Mouse (Mus musculus) c-Kit-positive CD71-positive TER-119-positive erythroid progenitor cells, embryonic 14.5 days (primary cell): ENCODE data around the gene Traf7.
A peak's percentile ranks its signal among the peaks of the same experiment; 100 is the strongest.

Source experiments
- DNase-seq: peaks from one replicate; pipeline ENCODE4 v3.0.0-alpha.2; 2013; ENCODE audit warnings: low spot score

Traf7 gene

GRCm38 (mm10) chr17:24545247-24545646 is 17.5 kb upstream of the Traf7 start:
- DNase-seq, result no peak

- no peak for DNase-seq
Measured at GRCm38 (mm10) chr17:24544613-24545012, 16.9 kb upstream of the Traf7 start.

GRCm38 (mm10) chr17:24540375-24540774 is 12.6 kb upstream of the Traf7 start:
- peak; percentile 58 for DNase-seq

GRCm38 (mm10) chr17:24538950-24539349 is 11.2 kb upstream of the Traf7 start:
- DNase-seq, result peak; percentile 60

- DNase-seq, result no peak
Measured at GRCm38 (mm10) chr17:24537536-24537935, 9.8 kb upstream of the Traf7 start.

GRCm38 (mm10) chr17:24535300-24535699 is 7.6 kb upstream of the Traf7 start:
- no peak for DNase-seq

GRCm38 (mm10) chr17:24534160-24534718 is 6.5 kb upstream of the Traf7 start, which contains the start of gene Rab26:
Gene Rab26 (minus strand): TSS chr17:24534210.
- no peak for DNase-seq

- DNase-seq, result peak; percentile 89
Measured at GRCm38 (mm10) chr17:24533099-24533992, 5.6 kb upstream of the Traf7 start.

GRCm38 (mm10) chr17:24532045-24532444 is 4.3 kb upstream of the Traf7 start:
- DNase-seq, result no peak

- DNase-seq, result no peak
Measured at GRCm38 (mm10) chr17:24531064-24531463, 3.3 kb upstream of the Traf7 start.

- no peak for DNase-seq
Measured at GRCm38 (mm10) chr17:24530361-24531050, 2.8 kb upstream of the Traf7 start.

- no peak for DNase-seq
Measured at GRCm38 (mm10) chr17:24529883-24530282, 2.1 kb upstream of the Traf7 start.

- peak; percentile 57 for DNase-seq
Measured at GRCm38 (mm10) chr17:24529007-24529451, 1.3 kb upstream of the Traf7 start.

- DNase-seq, result peak; percentile 31
Measured at GRCm38 (mm10) chr17:24528560-24528918, 801 bp upstream of the Traf7 start.

- DNase-seq, result peak; percentile 36
Measured at GRCm38 (mm10) chr17:24527315-24527714, 423 bp downstream of the Traf7 start.

- DNase-seq, result no peak
Measured at GRCm38 (mm10) chr17:24524734-24525133, 3.0 kb downstream of the Traf7 start.

GRCm38 (mm10) chr17:24520450-24520849 is 7.3 kb downstream of the Traf7 start:
- DNase-seq, result no peak

- DNase-seq, result no peak
Measured at GRCm38 (mm10) chr17:24514270-24515257, 13.2 kb downstream of the Traf7 start.

GRCm38 (mm10) chr17:24513609-24514008 is 14.1 kb downstream of the Traf7 start:
- no peak for DNase-seq

- DNase-seq, result no peak
Measured at GRCm38 (mm10) chr17:24507806-24508460, 19.8 kb downstream of the Traf7 start.

GRCm38 (mm10) chr17:24507129-24507664 is 20.5 kb downstream of the Traf7 start:
- no peak for DNase-seq
